Mouse (Mus musculus): ENCODE measurements around the gene Alkbh4.

- TF ChIP-seq CTCF (IDR thresholded peaks at IDR 0.05) = no peak
- TF ChIP-seq POLR2A (IDR thresholded peaks at IDR 0.05; ENCODE audit: insufficient read depth, low read depth, low read length) = no peak
- TF ChIP-seq EP300 (IDR thresholded peaks at IDR 0.05; ENCODE audit: insufficient read depth, low read depth, low read length) = no peak
Observed at GRCm38 (mm10) chr5:136109042-136109441, 26.9 kb upstream of the Alkbh4 start.

Measured in heart, adult 2 months (tissue).